Mouse (Mus musculus) midbrain, postnatal 0 days (tissue): Measurements from ENCODE around the gene Adarb1. TPM values are rescaled to one million over a fixed set of nuclear protein-coding genes. Genes with fewer than 3 reads are reported as not detected.

Experiments used
- ATAC-seq: fragments of 200-750 bp; cut with Nextera tagmentation; 2 replicates; pipeline ENCODE4 v1.8.0; 2017; ENCODE audit warnings: moderate number of reproducible peaks, mild to moderate bottlenecking, moderate TSS enrichment, moderate library complexity; ENCODE audit not compliant: low FRiP score
- DNase-seq: peaks from one replicate; pipeline ENCODE4 v3.0.0-alpha.2; 2015; ENCODE audit warnings: low spot score
- H3K27ac ChIP-seq: fragments of 300-500 bp; sonication (generic); 2 replicates; pipeline ENCODE4 v1.5.1; 2014; ENCODE audit warnings: low read depth, mild to moderate bottlenecking, low read length, mixed read lengths
- H3K27me3 ChIP-seq: fragments of 300-500 bp; sonication (generic); 2 replicates; pipeline ENCODE4 v1.6.1; 2014; ENCODE audit warnings: low read length, control low read depth, mixed read lengths; ENCODE audit not compliant: insufficient read depth
- H3K36me3 ChIP-seq: fragments of 300-500 bp; sonication (generic); 2 replicates; pipeline ENCODE4 v1.6.1; 2014; ENCODE audit warnings: low read length, control low read depth, mixed read lengths; ENCODE audit not compliant: insufficient read depth
- H3K4me1 ChIP-seq: fragments of 300-500 bp; sonication (generic); 2 replicates; pipeline ENCODE4 v1.6.1; 2014; ENCODE audit warnings: mild to moderate bottlenecking, control low read depth, antibody characterized with exemption, low read length, mixed read lengths; ENCODE audit not compliant: insufficient read depth
- H3K4me2 ChIP-seq: fragments of 300-500 bp; sonication (generic); 2 replicates; pipeline ENCODE4 v1.6.1; 2014; ENCODE audit warnings: low read depth, mild to moderate bottlenecking, low read length, mixed read lengths; ENCODE audit not compliant: poor library complexity, severe bottlenecking
- H3K4me3 ChIP-seq: fragments of 300-500 bp; sonication (generic); 2 replicates; pipeline ENCODE4 v1.5.1; 2014; ENCODE audit warnings: low read depth, mild to moderate bottlenecking, low read length, moderate library complexity
- H3K9ac ChIP-seq: fragments of 300-500 bp; sonication (generic); replicated peaks from 2 replicates; pipeline ENCODE4 v1.6.1; 2014; ENCODE audit warnings: mild to moderate bottlenecking, low read length, moderate library complexity, mixed read lengths; ENCODE audit not compliant: poor library complexity, severe bottlenecking
- H3K9me3 ChIP-seq: fragments of 300-500 bp; sonication (generic); 2 replicates; pipeline ENCODE4 v1.6.1; 2016; ENCODE audit warnings: low read length, control low read depth
- CTCF ChIP-seq: IDR thresholded peaks from 2 replicates; pipeline ENCODE4 v1.5.1; 2016; ENCODE audit warnings: antibody characterized with exemption, mild to moderate bottlenecking
- WGBS: fragments of 180-500 bp; shearing (Covaris S2); extraction: QIAGEN DNeasy Blood & Tissue Kit; methylation state at CpG from one replicate; pipeline ENCODE4 v1.1.7; 2014; 5-methylcytosine and 5-hydroxymethylcytosine counted together
- polyA plus RNA-seq: library from polyadenylated mRNA; unstranded; fragments of >200 nt; fragmentation: Nextera tagmentation; extraction: Ambion mirVana; gene quantifications from 2 replicates; pipeline ENCODE4 v1.2.1, GENCODE M21; 2015
- total RNA-seq: library from RNA; depleted of rRNA; stranded (reverse); fragments of >200 nt; gene quantifications from 2 replicates; pipeline ENCODE4 v1.2.3, GENCODE M21; 2014

Gene Adarb1
- total and polyA plus RNA-seq, 2 experiments from 2014 or later: 16.1 to 50.4 TPM

DNA sequence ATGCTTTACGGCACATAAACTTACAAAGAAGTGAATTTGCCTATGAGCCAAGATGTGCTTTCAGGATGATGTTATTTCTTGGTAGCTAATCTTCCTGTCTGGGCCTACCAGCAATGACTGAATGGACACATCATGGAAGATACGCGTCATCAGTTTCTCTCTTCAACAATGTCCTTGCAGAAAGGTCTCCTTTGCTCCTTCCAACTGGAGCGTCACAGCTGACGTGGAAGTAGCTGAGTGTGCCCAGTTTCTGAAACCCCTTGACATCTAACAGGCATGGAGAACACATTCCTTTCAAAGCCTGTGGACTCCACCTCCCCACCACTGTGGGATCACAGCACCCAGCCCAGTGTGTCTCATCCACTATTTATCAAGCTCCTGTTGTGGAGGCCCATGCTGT, 2.2 kb downstream of the Adarb1 start:
- H3K4me3 ChIP-seq: 0 out of 2 replicates have a peak overlapping the region, but pooled peaks have one; percentile 2
- no peak for DNase-seq
- no peak overlapping the region for H3K27ac ChIP-seq
- 91% methylated on average over 5 of the region's 5 CpGs for WGBS
- no peaks in the 10 kb centered on the region for H3K27me3 ChIP-seq
- H3K4me2 ChIP-seq: peak overlapping the region; percentile 93; the same call in 1 of the 2 replicates
- ATAC-seq: no peak
- no peaks in the 10 kb centered on the region for H3K9me3 ChIP-seq
- peaks cover 11% of the 10 kb centered on the region; the same call in 1 of the 2 replicates for H3K4me1 ChIP-seq
- no peak for TF ChIP-seq CTCF
- H3K9ac ChIP-seq: no peak overlapping the region
- H3K36me3 ChIP-seq: no peaks in the 10 kb centered on the region

DNA sequence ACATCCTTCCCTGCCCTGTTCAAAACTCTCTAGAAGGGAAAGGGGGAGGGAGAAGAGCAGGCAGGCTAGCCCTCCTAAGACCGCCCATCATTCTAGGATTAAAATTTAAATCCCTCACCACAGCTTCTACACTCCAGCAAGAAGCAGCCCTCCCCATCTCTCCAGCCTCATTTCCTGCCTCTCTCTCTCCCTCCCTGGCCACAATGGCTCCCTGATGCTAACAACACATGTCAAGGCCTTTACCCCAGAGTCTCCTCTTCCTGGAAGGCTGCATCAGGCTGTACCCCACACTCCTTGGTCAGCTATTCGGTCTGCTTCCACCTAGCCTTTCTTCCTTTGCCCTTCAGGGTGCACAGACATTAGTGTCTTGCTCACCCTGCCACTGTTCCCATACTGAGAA, 4.3 kb downstream of the Adarb1 start:
- ATAC-seq: no peak
- WGBS: 58% methylated on average over 2 of the region's 2 CpGs
- Histone ChIP-seq H3K4me3 (no peak overlapping the region), H3K4me1 (peaks cover 11% of the 10 kb centered on the region; the same call in 1 of the 2 replicates), H3K4me2 (no peak overlapping the region), H3K36me3 (no peaks in the 10 kb centered on the region), H3K9ac (no peak overlapping the region), H3K27ac (no peak overlapping the region), H3K9me3 (no peaks in the 10 kb centered on the region), H3K27me3 (no peaks in the 10 kb centered on the region)
- DNase-seq: no peak
- TF ChIP-seq CTCF: no peak

DNA sequence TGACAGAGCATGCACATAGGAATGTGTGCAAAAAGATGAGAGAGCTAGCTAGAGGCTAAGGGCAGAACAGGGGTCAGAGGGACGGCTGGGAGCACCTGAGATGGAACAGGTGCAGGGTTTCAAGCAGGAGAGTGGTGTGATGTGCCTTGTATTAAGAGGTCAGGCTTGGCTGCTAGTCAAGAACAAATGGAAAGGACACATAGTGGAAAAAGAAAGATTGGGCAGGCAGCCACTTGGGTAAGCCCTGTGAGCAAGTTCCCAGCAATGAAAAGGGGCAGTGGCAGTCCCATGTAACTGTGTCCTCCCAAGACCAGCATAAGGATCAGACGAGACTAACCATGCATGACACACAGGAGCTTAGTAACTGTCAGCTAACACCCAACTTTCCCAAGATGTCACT, 8.9 kb downstream of the Adarb1 start:
- Histone ChIP-seq H3K9me3 (no peaks in the 10 kb centered on the region), H3K36me3 (no peaks in the 10 kb centered on the region), H3K27ac (no peak overlapping the region), H3K4me3 (no peak overlapping the region), H3K27me3 (no peaks in the 10 kb centered on the region), H3K9ac (no peak overlapping the region), H3K4me2 (no peak overlapping the region), H3K4me1 (no peaks in the 10 kb centered on the region)
- WGBS: 78% methylated on average over 2 of the region's 2 CpGs
- ATAC-seq: no peak
- no peak for TF ChIP-seq CTCF
- DNase-seq: no peak

DNA sequence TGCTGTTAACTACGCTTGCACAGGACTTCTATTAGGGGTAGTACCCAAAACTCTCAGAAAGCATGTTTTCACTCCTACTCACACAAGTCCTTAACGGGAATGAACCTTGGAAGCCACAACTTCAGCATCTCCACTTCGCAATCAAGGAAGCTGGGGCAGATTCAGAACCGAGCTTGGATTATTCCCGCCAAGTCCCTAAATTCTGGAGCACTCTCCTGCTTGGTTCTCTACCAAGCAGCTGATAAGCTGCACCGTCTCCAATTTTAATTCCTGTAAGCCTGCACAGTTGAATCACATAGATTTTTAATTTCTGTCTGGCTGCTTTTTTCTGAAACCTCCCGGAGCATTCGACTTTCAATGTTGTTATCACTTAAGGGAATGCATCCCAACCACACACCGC, 9.8 kb downstream of the Adarb1 start:
- ATAC-seq: no peak
- Histone ChIP-seq H3K4me1 (no peaks in the 10 kb centered on the region), H3K4me3 (no peak overlapping the region), H3K36me3 (no peaks in the 10 kb centered on the region), H3K27me3 (no peaks in the 10 kb centered on the region), H3K4me2 (no peak overlapping the region), H3K27ac (no peak overlapping the region), H3K9me3 (no peaks in the 10 kb centered on the region), H3K9ac (no peak overlapping the region)
- no peak for DNase-seq
- WGBS: 86% methylated on average over 9 of the region's 9 CpGs
- TF ChIP-seq CTCF: no peak

DNA sequence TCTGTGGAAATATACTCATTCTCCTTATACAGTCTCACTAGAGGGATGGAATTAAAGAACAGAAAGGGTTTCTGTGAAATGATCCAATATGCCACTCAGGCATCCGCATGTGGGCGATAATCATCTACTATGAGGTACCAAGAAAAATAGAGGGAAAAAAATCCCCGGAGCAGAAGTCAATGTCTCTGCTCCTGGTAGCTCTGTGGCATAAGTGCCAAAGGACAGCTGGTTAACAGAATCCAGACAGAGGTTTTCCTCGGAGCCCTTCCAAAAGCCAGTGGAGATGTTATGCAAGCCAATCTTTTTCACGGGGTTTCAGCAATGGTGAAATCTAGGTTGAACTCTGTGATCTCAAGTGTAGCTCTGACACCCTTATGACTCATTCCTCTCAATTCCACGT, 11.6 kb downstream of the Adarb1 start:
- TF ChIP-seq CTCF: no peak
- no peak overlapping the region for H3K27ac ChIP-seq
- no peak overlapping the region for H3K4me2 ChIP-seq
- no peak overlapping the region for H3K9ac ChIP-seq
- DNase-seq (no peak), ATAC-seq (no peak)
- no peaks in the 10 kb centered on the region for H3K36me3 ChIP-seq
- WGBS: 80% methylated on average over 6 of the region's 6 CpGs
- H3K9me3 ChIP-seq: no peaks in the 10 kb centered on the region
- no peaks in the 10 kb centered on the region for H3K4me1 ChIP-seq
- no peak overlapping the region for H3K4me3 ChIP-seq
- no peaks in the 10 kb centered on the region for H3K27me3 ChIP-seq

DNA sequence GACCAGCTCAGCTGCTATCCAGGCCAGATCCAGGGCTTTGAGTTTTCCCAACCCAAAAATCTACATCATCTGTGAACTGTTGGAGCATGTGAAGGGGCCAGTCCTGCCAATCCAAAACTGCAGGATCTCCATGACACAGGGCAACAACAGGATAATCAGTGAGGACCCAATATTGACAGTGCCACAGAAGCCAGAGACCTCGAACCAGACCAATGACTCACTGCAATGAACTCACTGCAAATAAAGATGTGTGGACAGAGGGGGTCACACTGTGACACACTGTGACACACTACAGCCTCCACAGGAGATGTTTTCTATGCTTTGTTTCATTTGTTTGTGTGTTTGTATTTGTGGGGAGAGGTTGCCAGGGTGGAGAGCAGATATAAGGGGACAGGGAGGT, 15.6 kb downstream of the Adarb1 start:
- Histone ChIP-seq H3K9ac (no peak overlapping the region), H3K4me1 (no peaks in the 10 kb centered on the region), H3K4me2 (no peak overlapping the region), H3K36me3 (no peaks in the 10 kb centered on the region), H3K9me3 (no peaks in the 10 kb centered on the region), H3K4me3 (no peak overlapping the region), H3K27ac (no peak overlapping the region), H3K27me3 (no peaks in the 10 kb centered on the region)
- ATAC-seq: no peak
- 73% methylated on average over 1 of the region's 1 CpGs for WGBS
- no peak for DNase-seq
- no peak for TF ChIP-seq CTCF
